Mouse (Mus musculus): ENCODE measurements around the gene Pank4.

GRCm38 (mm10) chr4:155007641-155008040, 43.7 kb downstream of the Pank4 start:
- TF ChIP-seq CTCF (IDR thresholded peaks at IDR 0.05; ENCODE audit: control insufficient read depth, insufficient read depth, insufficient read length) (no peak), CEBPB (IDR thresholded peaks at IDR 0.05; ENCODE audit: low read depth) (no peak), MAX (IDR thresholded peaks at IDR 0.05) (no peak)
